Mouse (Mus musculus): ENCODE measurements around the gene Slc31a1.

- TF ChIP-seq CTCF (IDR thresholded peaks at IDR 0.05; ENCODE audit: control insufficient read depth, insufficient read depth, low read length) (no peak), POLR2A (IDR thresholded peaks at IDR 0.05; ENCODE audit: borderline replicate concordance, control insufficient read depth, low read depth, low read length) (no peak)
These were observed 11.2 kb upstream of the Slc31a1 start for GRCm38 (mm10) chr4:62349371-62349770.

All from bone marrow, adult 2 months (tissue).